Mouse (Mus musculus) CH12.LX (cell line): ENCODE measurements around the gene Sergef. TPM values are rescaled to one million over a fixed set of nuclear protein-coding genes. Genes with fewer than 3 reads are reported as not detected.

Experiments used
- DNase-seq: peaks from one replicate; pipeline ENCODE4 v3.0.0-alpha.2; 2013; ENCODE audit errors: extremely low read depth
- H3K27ac ChIP-seq: 2 replicates; pipeline ENCODE4 v1.5.1; 2012; ENCODE audit warnings: low read depth, mild to moderate bottlenecking, control low read depth, moderate library complexity; ENCODE audit not compliant: insufficient read depth
- H3K27me3 ChIP-seq: replicated peaks from 2 replicates; pipeline ENCODE3; 2012; ENCODE audit warnings: inconsistent platforms
- H3K36me3 ChIP-seq, 2 experiments: replicated peaks in 1 of 2; 2 replicates each; pipeline versions ENCODE3 to v1.6.1; 2012; ENCODE audit warnings: inconsistent platforms in 1 of 2, low read length in 1 of 2, mild to moderate bottlenecking in 1 of 2, mixed read lengths in 1 of 2, moderate library complexity in 1 of 2; ENCODE audit not compliant: control insufficient read depth in 1 of 2, insufficient read depth in 1 of 2
- H3K4me1 ChIP-seq, 2 experiments: 2 replicates each; pipeline ENCODE4 v1.6.1; 2012; ENCODE audit warnings: inconsistent platforms in 1 of 2, moderate library complexity in 1 of 2; ENCODE audit not compliant: insufficient read depth in 2 of 2, control insufficient read depth in 1 of 2
- H3K4me2 ChIP-seq: 2 replicates; pipeline ENCODE4 v1.6.1; 2012; ENCODE audit warnings: low read depth, mild to moderate bottlenecking, control low read depth; ENCODE audit not compliant: poor library complexity, insufficient read depth, severe bottlenecking
- H3K4me3 ChIP-seq, 3 experiments: fragments of 150-350 bp in 1 of 3; sonication (generic) in 1 of 3; replicated peaks in 1 of 3; 2 replicates each; pipeline versions ENCODE3 to v1.5.1; 2011 to 2012; ENCODE audit warnings: low read depth in 2 of 3, low read length in 2 of 3, mild to moderate bottlenecking in 2 of 3, moderate library complexity in 2 of 3, control low read depth in 1 of 3, improper control_type of control experiment in 1 of 3, inconsistent platforms in 1 of 3, mixed read lengths in 1 of 3; ENCODE audit not compliant: poor library complexity in 1 of 3
- H3K79me2 ChIP-seq: replicated peaks from 2 replicates; pipeline ENCODE4 v1.6.1; 2012; ENCODE audit warnings: mild to moderate bottlenecking, moderate library complexity; ENCODE audit not compliant: control insufficient read depth, poor library complexity, insufficient read depth, severe bottlenecking; ENCODE audit errors: extremely low read depth
- H3K9ac ChIP-seq: 2 replicates; pipeline ENCODE4 v1.6.1; 2012; ENCODE audit warnings: low read depth, mild to moderate bottlenecking, control low read depth, moderate library complexity; ENCODE audit not compliant: insufficient read depth
- H3K9me3 ChIP-seq: replicated peaks from 2 replicates; pipeline ENCODE3; 2012; ENCODE audit warnings: low read length, inconsistent platforms, mixed read lengths
- BHLHE40 ChIP-seq: IDR thresholded peaks from 2 replicates; pipeline ENCODE4 v1.6.1; 2011; ENCODE audit warnings: mild to moderate bottlenecking, low read depth, low read length, improper control_type of control experiment
- CHD1 ChIP-seq: IDR thresholded peaks from 2 replicates; pipeline ENCODE4 v1.6.1; 2012; ENCODE audit warnings: low read depth, low read length, improper control_type of control experiment, inconsistent platforms
- CTCF ChIP-seq, 2 experiments: IDR thresholded peaks in 1 of 2; conservative IDR thresholded peaks in 1 of 2; 2 replicates each; pipeline ENCODE4 v1.5.1; 2011 to 2012; ENCODE audit warnings: low read depth in 2 of 2, low read length in 2 of 2, improper control_type of control experiment in 1 of 2, inconsistent platforms in 1 of 2, mild to moderate bottlenecking in 1 of 2, moderate library complexity in 1 of 2
- E2F4 ChIP-seq: IDR thresholded peaks from 2 replicates; pipeline ENCODE4 v1.6.1; 2011; ENCODE audit warnings: low read depth, low read length, improper control_type of control experiment; ENCODE audit not compliant: insufficient replicate concordance
- ELF1 ChIP-seq: IDR thresholded peaks from 2 replicates; pipeline ENCODE4 v1.6.1; 2014; ENCODE audit warnings: low read depth, mild to moderate bottlenecking, inconsistent platforms, low read length, improper control_type of control experiment
- EP300 ChIP-seq: IDR thresholded peaks from 2 replicates; pipeline ENCODE4 v1.6.1; 2011; ENCODE audit warnings: low read length, improper control_type of control experiment
- ETS1 ChIP-seq: conservative IDR thresholded peaks from 2 replicates; pipeline ENCODE4 v1.6.1; 2012; ENCODE audit warnings: low read depth, mild to moderate bottlenecking, inconsistent platforms, low read length, improper control_type of control experiment, moderate library complexity
- GABPA ChIP-seq: IDR thresholded peaks from 2 replicates; pipeline ENCODE4 v1.6.1; 2012; ENCODE audit warnings: low read depth, low read length, improper control_type of control experiment, inconsistent platforms; ENCODE audit not compliant: insufficient replicate concordance
- IRF4 ChIP-seq: IDR thresholded peaks from 2 replicates; pipeline ENCODE4 v1.6.1; 2014; ENCODE audit warnings: low read depth, mild to moderate bottlenecking, inconsistent platforms, low read length, improper control_type of control experiment
- JUN ChIP-seq: IDR thresholded peaks from 2 replicates; pipeline ENCODE4 v1.6.1; 2011; ENCODE audit warnings: low read depth, mild to moderate bottlenecking, low read length, improper control_type of control experiment, moderate library complexity; ENCODE audit not compliant: insufficient read depth
- JUND ChIP-seq: conservative IDR thresholded peaks from 2 replicates; pipeline ENCODE4 v1.6.1; 2011; ENCODE audit warnings: low read depth, low read length, improper control_type of control experiment
- KAT2A ChIP-seq: IDR thresholded peaks from 2 replicates; pipeline ENCODE4 v1.6.1; 2012; ENCODE audit warnings: low read length, improper control_type of control experiment, inconsistent platforms; ENCODE audit not compliant: insufficient replicate concordance
- MAFK ChIP-seq: IDR thresholded peaks from 2 replicates; pipeline ENCODE4 v1.6.1; 2011; ENCODE audit warnings: low read length, improper control_type of control experiment; ENCODE audit not compliant: insufficient replicate concordance
- MAZ ChIP-seq: IDR thresholded peaks from 2 replicates; pipeline ENCODE4 v1.6.1; 2012; ENCODE audit warnings: low read depth, mild to moderate bottlenecking, inconsistent platforms, low read length, improper control_type of control experiment, moderate library complexity
- MEF2A ChIP-seq: IDR thresholded peaks from 2 replicates; pipeline ENCODE4 v1.6.1; 2014; ENCODE audit warnings: low read depth, mild to moderate bottlenecking, inconsistent platforms, low read length, improper control_type of control experiment, borderline replicate concordance
- MXI1 ChIP-seq: IDR thresholded peaks from 2 replicates; pipeline ENCODE4 v1.6.1; 2011; ENCODE audit warnings: mild to moderate bottlenecking, low read depth, low read length, improper control_type of control experiment
- NELFE ChIP-seq: IDR thresholded peaks from 2 replicates; pipeline ENCODE4 v1.6.1; 2011; ENCODE audit warnings: low read depth, low read length, improper control_type of control experiment
- PAX5 ChIP-seq: IDR thresholded peaks from 2 replicates; pipeline ENCODE4 v1.6.1; 2012; ENCODE audit warnings: low read length, inconsistent platforms, mixed read lengths
- POLR2A ChIP-seq: IDR thresholded peaks from 2 replicates; pipeline ENCODE4 v1.6.1; 2011; ENCODE audit warnings: low read depth, mild to moderate bottlenecking, improper control_type of control experiment, low read length
- POLR2AphosphoS2 ChIP-seq: IDR thresholded peaks from 2 replicates; pipeline ENCODE4 v1.6.1; 2011; ENCODE audit warnings: low read depth, low read length, improper control_type of control experiment
- RAD21 ChIP-seq: IDR thresholded peaks from 2 replicates; pipeline ENCODE4 v1.6.1; 2011; ENCODE audit warnings: low read depth, mild to moderate bottlenecking, low read length, improper control_type of control experiment, moderate library complexity
- RCOR1 ChIP-seq: conservative IDR thresholded peaks from 2 replicates; pipeline ENCODE4 v1.6.1; 2012; ENCODE audit warnings: low read depth, mild to moderate bottlenecking, inconsistent platforms, low read length, improper control_type of control experiment
- SMC3 ChIP-seq: IDR thresholded peaks from 2 replicates; pipeline ENCODE4 v1.6.1; 2011; ENCODE audit warnings: low read depth, low read length, improper control_type of control experiment
- TCF12 ChIP-seq: IDR thresholded peaks from 2 replicates; pipeline ENCODE4 v1.6.1; 2014; ENCODE audit warnings: low read depth, mild to moderate bottlenecking, inconsistent platforms, low read length, improper control_type of control experiment
- USF2 ChIP-seq: conservative IDR thresholded peaks from 2 replicates; pipeline ENCODE4 v1.6.1; 2011; ENCODE audit warnings: low read depth, low read length, improper control_type of control experiment
- ZKSCAN1 ChIP-seq: IDR thresholded peaks from 2 replicates; pipeline ENCODE4 v1.6.1; 2012; ENCODE audit warnings: low read depth, inconsistent platforms, low read length, improper control_type of control experiment, borderline replicate concordance
- ZNF384 ChIP-seq: IDR thresholded peaks from 2 replicates; pipeline ENCODE4 v1.6.1; 2012; ENCODE audit warnings: low read depth, low read length, improper control_type of control experiment, inconsistent platforms
- dilution Hi-C: fragments of 300-500 bp; cut with MboI; formaldehyde crosslinking; loops from 2 replicates; pipeline ENCODE4 v1.14.3; 2020; ENCODE audit warnings: low sequenced_read_pairs; ENCODE audit not compliant: extremely low pct_unique_long_range_greater_than_20kb, extremely low pct_ligation_motif_present
- in situ Hi-C: fragments of 300-500 bp; cut with MboI; formaldehyde crosslinking; loops from 3 replicates; pipeline ENCODE4 v1.14.3; 2019; ENCODE audit warnings: low sequenced_read_pairs, low pct_ligation_motif_present, low pct_unique_long_range_greater_than_20kb, mixed read lengths
- polyA plus RNA-seq: library from polyadenylated mRNA; unstranded; fragments of >175 nt; gene quantifications from 2 replicates; pipeline ENCODE4 v1.2.1, GENCODE M21; 2012; ENCODE audit warnings: low read depth; ENCODE audit not compliant: insufficient read length
- total RNA-seq, 2 experiments: library from RNA; depleted of rRNA; stranded (reverse); fragments of 300-350 nt in 1 of 2; fragments of >200 nt in 1 of 2; gene quantifications; 2 replicates each; pipeline ENCODE4 v1.2.3; 2012 to 2014

Gene Sergef
- total and polyA plus RNA-seq, 3 experiments: 13.0 to 18.0 (median 14.1) TPM

DNA sequence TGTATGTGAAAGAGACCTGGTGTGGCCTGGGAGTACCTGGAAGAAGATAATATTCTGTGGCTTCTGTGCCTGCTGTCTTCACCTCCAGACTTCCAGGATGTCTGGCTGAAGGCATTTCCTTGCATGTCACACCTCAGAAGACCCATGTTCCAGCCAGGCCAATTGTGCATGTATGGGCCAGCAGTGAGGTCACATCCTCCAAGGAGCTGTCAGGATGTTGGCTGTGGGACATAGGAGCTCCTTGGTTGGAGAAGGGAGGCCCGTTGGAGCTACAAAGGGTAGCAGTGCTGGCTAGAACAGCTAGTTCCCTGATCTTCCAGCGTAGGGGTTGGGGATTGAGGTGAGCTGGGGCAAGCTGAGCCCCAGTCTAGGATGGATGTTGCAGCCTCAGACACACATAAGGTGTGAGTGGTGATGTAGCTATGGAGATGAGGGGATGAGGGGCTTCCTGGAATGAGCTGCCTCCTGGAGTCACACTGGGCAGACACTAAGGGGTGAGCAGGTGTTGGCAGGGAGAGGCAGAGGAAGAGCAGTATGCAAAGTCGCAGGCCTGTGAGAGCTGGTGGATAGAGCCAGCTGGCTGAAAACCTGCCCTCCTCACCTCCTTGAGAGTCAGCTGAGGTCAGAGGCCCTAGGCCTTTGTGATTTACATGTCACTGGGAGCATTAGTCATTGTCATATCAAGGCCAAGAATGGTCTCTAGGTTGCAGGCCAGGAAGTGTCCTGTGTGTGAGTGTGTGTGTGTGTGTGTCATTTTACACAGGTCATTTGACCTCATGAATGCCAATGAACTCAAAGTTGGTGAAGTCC, 238.0 kb downstream of the Sergef start:
- Histone ChIP-seq H3K4me3 (no peak overlapping the region), H3K36me3 (peaks cover 0 to 5% of the 10 kb centered on the region in 2 experiments), H3K9me3 (peaks cover 16% of the 10 kb centered on the region), H3K4me1 (peaks cover 10 to 45% of the 10 kb centered on the region in 2 experiments), H3K27ac (0 out of 2 replicates have a peak overlapping the region, but pooled peaks have one; percentile 15), H3K4me2 (no peak overlapping the region), H3K27me3 (no peaks in the 10 kb centered on the region), H3K9ac (no peak overlapping the region), H3K79me2 (no peaks in the 10 kb centered on the region)
- in situ Hi-C loops: loop anchor here (10.0 kb wide), 1 partner anchor 143 kb away; no protein-coding TSS in a partner anchor
- TF ChIP-seq MXI1 (no peak), MAZ (no peak), BHLHE40 (peak; percentile 33), TCF12 (peak; percentile 48; the same call in 1 of the 2 replicates), NELFE (no peak), ETS1 (peak; percentile 83), ZNF384 (no peak), JUND (no peak), PAX5 (no peak), POLR2AphosphoS2 (no peak), MEF2A (peak; percentile 16; the same call in 1 of the 2 replicates), MAFK (no peak), POLR2A (no peak), CHD1 (no peak), IRF4 (no peak), E2F4 (no peak), JUN (no peak), GABPA (no peak), EP300 (peak; percentile 30; the same call in 1 of the 2 replicates)
- dilution Hi-C loops: no loop called here
- DNase-seq: peak; percentile 68

DNA sequence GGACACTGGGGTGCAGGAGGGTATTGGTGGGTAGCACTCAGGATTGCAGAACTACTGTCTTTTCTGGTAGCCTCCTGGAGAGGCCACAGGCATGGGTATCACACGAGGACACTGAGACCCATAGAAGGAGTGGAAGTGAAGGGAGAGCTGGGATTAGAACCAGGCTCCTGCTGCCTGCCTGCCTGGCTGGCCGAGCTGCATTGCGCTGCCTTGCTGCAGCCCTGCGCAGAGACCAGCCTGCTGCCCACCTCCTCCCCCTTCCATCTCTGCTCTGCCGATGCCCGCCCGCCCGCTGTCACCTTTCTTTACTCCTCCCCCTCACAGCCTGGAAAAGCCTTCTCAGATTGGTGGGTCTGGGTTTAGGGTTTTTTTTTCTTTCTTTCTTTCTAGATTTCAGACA, 239.3 kb downstream of the Sergef start:
- in situ Hi-C loops (loop anchor here (10.0 kb wide), 1 partner anchor 144 kb away; no protein-coding TSS in a partner anchor), dilution Hi-C loops (no loop called here)
- Histone ChIP-seq H3K9me3 (peaks cover 23% of the 10 kb centered on the region), H3K27ac (no peak overlapping the region), H3K36me3 (peaks cover 0 to 5% of the 10 kb centered on the region in 2 experiments), H3K4me3 (no peak overlapping the region), H3K4me2 (no peak overlapping the region), H3K79me2 (no peaks in the 10 kb centered on the region), H3K4me1 (peaks cover 10 to 45% of the 10 kb centered on the region in 2 experiments), H3K9ac (no peak overlapping the region), H3K27me3 (no peaks in the 10 kb centered on the region)
- TF ChIP-seq KAT2A (no peak), RAD21 (no peak), RCOR1 (no peak), CTCF (conservative IDR thresholded peaks at IDR 0.05 in 1 of 2, IDR thresholded peaks at IDR 0.05 in 1 of 2; ENCODE audit: low read depth in 2 of 2, low read length in 2 of 2) (no peak), ELF1 (no peak), ETS1 (no peak), USF2 (no peak), TCF12 (no peak), JUN (no peak), SMC3 (no peak), ZKSCAN1 (no peak), ZNF384 (no peak)
- DNase-seq: no peak
